Mouse (Mus musculus) testis, adult 2 months (tissue): ENCODE measurements around the gene Mpped1.

Experiments
- CTCF ChIP-seq: fragments of 200-500 bp; IDR thresholded peaks from 2 replicates; pipeline ENCODE4 v1.5.1; 2012; ENCODE audit warnings: low read depth, mild to moderate bottlenecking, inconsistent platforms, low read length, moderate library complexity; ENCODE audit not compliant: control insufficient read depth, insufficient read depth, insufficient replicate concordance
- POLR2A ChIP-seq: fragments of 200-500 bp; IDR thresholded peaks from 2 replicates; pipeline ENCODE4 v1.6.1; 2012; ENCODE audit warnings: low read depth, mild to moderate bottlenecking, inconsistent platforms, low read length, moderate library complexity; ENCODE audit not compliant: control insufficient read depth

DNA sequence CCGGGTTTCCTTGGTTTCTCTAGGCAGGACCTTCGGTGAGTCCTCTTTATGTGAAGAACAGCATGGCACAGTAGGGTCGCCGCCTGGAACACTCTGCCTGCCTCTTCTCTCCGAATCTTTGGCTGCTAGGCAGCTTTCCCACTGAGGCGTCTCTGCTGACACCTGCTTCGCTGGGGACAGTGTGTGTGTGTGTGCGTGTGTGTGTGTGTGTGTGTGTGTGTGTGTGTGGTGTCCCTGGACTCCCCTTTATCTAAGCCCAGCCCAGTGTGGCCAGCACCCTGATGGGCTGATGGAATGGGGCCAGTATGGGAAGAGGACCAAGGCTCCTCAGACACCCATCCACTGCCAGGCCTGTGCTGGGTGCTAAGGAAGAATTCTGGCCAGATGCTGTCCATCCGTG lies 9.8 kb downstream of the Mpped1 start:
- TF ChIP-seq CTCF = no peak
- TF ChIP-seq POLR2A = no peak
